Mouse (Mus musculus): Measurements from ENCODE around the gene Gprin1. TPM values are rescaled to one million over a fixed set of nuclear protein-coding genes. Genes with fewer than 3 reads are reported as not detected.

Gprin1 gene
- polyA plus RNA-seq, 1 experiment from 2014 or later, result not detected

- Histone ChIP-seq H3K9ac (replicated peaks; ENCODE audit: low read depth) (no peak overlapping the region), H3K36me3 (ENCODE audit: insufficient read depth, low read length) (no peaks in the 10 kb centered on the region), H3K27ac (ENCODE audit: low read length) (no peak overlapping the region), H3K4me1 (ENCODE audit: insufficient read depth, low read depth, low read length) (peaks cover 31% of the 10 kb centered on the region; the same call in 1 of the 2 replicates), H3K4me2 (replicated peaks; ENCODE audit: low read depth, low read length) (no peak overlapping the region), H3K9me3 (ENCODE audit: low read length) (no peaks in the 10 kb centered on the region), H3K27me3 (replicated peaks; ENCODE audit: insufficient read depth, low read length) (no peaks in the 10 kb centered on the region), H3K4me3 (ENCODE audit: low read depth, low read length) (no peak overlapping the region)
- no peak for ATAC-seq
- no peak for TF ChIP-seq CTCF (IDR thresholded peaks at IDR 0.05)
- no peak for TF ChIP-seq EP300 (IDR thresholded peaks at IDR 0.05)
- 89% methylated on average over 8 of the region's 8 CpGs for WGBS
- no peak for DNase-seq (ENCODE audit: low spot score)
These were observed 59.4 kb downstream of the Gprin1 start for GRCm38 (mm10) chr13:54690151-54690740.

- no peak for TF ChIP-seq EP300 (IDR thresholded peaks at IDR 0.05)
- no peak for TF ChIP-seq CTCF (IDR thresholded peaks at IDR 0.05)
- H3K4me3 ChIP-seq (ENCODE audit: low read depth, low read length), result peak overlapping the region; percentile 90
- peak; percentile 98 for DNase-seq (ENCODE audit: low spot score)
- H3K27ac ChIP-seq (ENCODE audit: low read length), result peak overlapping the region; percentile 98
- H3K36me3 ChIP-seq (ENCODE audit: insufficient read depth, low read length), result peaks cover 14% of the 10 kb centered on the region
- peak overlapping the region; percentile 73 for H3K9ac ChIP-seq (replicated peaks; ENCODE audit: low read depth)
- H3K27me3 ChIP-seq (replicated peaks; ENCODE audit: insufficient read depth, low read length), result no peaks in the 10 kb centered on the region
- under 1% methylated on average over 68 of the region's 82 CpGs for WGBS
- H3K4me2 ChIP-seq (replicated peaks; ENCODE audit: low read depth, low read length), result peak overlapping the region; percentile 85
- H3K9me3 ChIP-seq (ENCODE audit: low read length), result no peaks in the 10 kb centered on the region
- ATAC-seq, result peak; percentile 92
- peaks cover 26% of the 10 kb centered on the region; the same call in 1 of the 2 replicates for H3K4me1 ChIP-seq (ENCODE audit: insufficient read depth, low read depth, low read length)
These were observed 61.9 kb downstream of the Gprin1 start for GRCm38 (mm10) chr13:54687575-54688424.

- Histone ChIP-seq H3K9ac (replicated peaks; ENCODE audit: low read depth) (peak overlapping the region; percentile 73), H3K4me3 (ENCODE audit: low read depth, low read length) (peak overlapping the region; percentile 90), H3K4me2 (replicated peaks; ENCODE audit: low read depth, low read length) (peak overlapping the region; percentile 85), H3K27me3 (replicated peaks; ENCODE audit: insufficient read depth, low read length) (no peaks in the 10 kb centered on the region), H3K27ac (ENCODE audit: low read length) (peak overlapping the region; percentile 98), H3K36me3 (ENCODE audit: insufficient read depth, low read length) (peaks cover 21% of the 10 kb centered on the region), H3K4me1 (ENCODE audit: insufficient read depth, low read depth, low read length) (peaks cover 19% of the 10 kb centered on the region; the same call in 1 of the 2 replicates), H3K9me3 (ENCODE audit: low read length) (no peaks in the 10 kb centered on the region)
- peak; percentile 90 for DNase-seq (ENCODE audit: low spot score)
- ATAC-seq, result peak; percentile 65
- TF ChIP-seq CTCF (IDR thresholded peaks at IDR 0.05) (no peak), EP300 (IDR thresholded peaks at IDR 0.05) (no peak)
- WGBS, result under 1% methylated on average over 31 of the region's 35 CpGs
These were observed 62.6 kb downstream of the Gprin1 start for GRCm38 (mm10) chr13:54687096-54687495.

Other genes starting within 250 kb of the Gprin1 start
- 2.6 and 2.8 TPM in 2 replicates for gene Simc1, start 246.1 kb downstream of the Gprin1 start, polyA plus RNA-seq (2015; fragmentation: Nextera tagmentation; extraction: Ambion mirVana)
- 95.1 and 105 TPM in 2 replicates for gene 4833439L19Rik, start 184.4 kb downstream of the Gprin1 start, polyA plus RNA-seq (2015; fragmentation: Nextera tagmentation; extraction: Ambion mirVana)
- gene Arl10, start 174.9 kb downstream of the Gprin1 start, polyA plus RNA-seq (2015; fragmentation: Nextera tagmentation; extraction: Ambion mirVana), result 19.1 and 21.4 TPM in 2 replicates
- gene Nop16, start 159.8 kb downstream of the Gprin1 start, polyA plus RNA-seq (2015; fragmentation: Nextera tagmentation; extraction: Ambion mirVana), result 29.4 and 31.0 TPM in 2 replicates
- gene Higd2a, start 159.7 kb downstream of the Gprin1 start, polyA plus RNA-seq (2015; fragmentation: Nextera tagmentation; extraction: Ambion mirVana), result 243 and 247 TPM in 2 replicates
- gene Cltb, start 138.5 kb downstream of the Gprin1 start, polyA plus RNA-seq (2015; fragmentation: Nextera tagmentation; extraction: Ambion mirVana), result 104 and 118 TPM in 2 replicates
- 52.1 and 53.7 TPM in 2 replicates for gene Faf2, start 128.1 kb downstream of the Gprin1 start, polyA plus RNA-seq (2015; fragmentation: Nextera tagmentation; extraction: Ambion mirVana)
- 52.1 and 60.0 TPM in 2 replicates for gene Rnf44, start 56.0 kb downstream of the Gprin1 start, polyA plus RNA-seq (2015; fragmentation: Nextera tagmentation; extraction: Ambion mirVana)
- not detected in 2 replicates for gene Cdhr2, start 48.4 kb downstream of the Gprin1 start, polyA plus RNA-seq (2015; fragmentation: Nextera tagmentation; extraction: Ambion mirVana)
- not detected in 2 replicates for gene Sncb, start 16.7 kb upstream of the Gprin1 start, polyA plus RNA-seq (2015; fragmentation: Nextera tagmentation; extraction: Ambion mirVana)
- not detected in 2 replicates for gene Eif4e1b, start 34.1 kb upstream of the Gprin1 start, polyA plus RNA-seq (2015; fragmentation: Nextera tagmentation; extraction: Ambion mirVana)
- 32.9 and 40.5 TPM in 2 replicates for gene Tspan17, start 39.5 kb upstream of the Gprin1 start, polyA plus RNA-seq (2015; fragmentation: Nextera tagmentation; extraction: Ambion mirVana)
- gene Unc5a, start 199.5 kb upstream of the Gprin1 start, polyA plus RNA-seq (2015; fragmentation: Nextera tagmentation; extraction: Ambion mirVana), result 1.4 and 1.9 TPM in 2 replicates